Mouse (Mus musculus) gastrocnemius, postnatal 14 days (tissue): Measurements from ENCODE around the gene Nfkbil1. TPM values are rescaled to one million over a fixed set of nuclear protein-coding genes. Genes with fewer than 3 reads are reported as not detected.
A peak's percentile ranks its signal among the peaks of the same experiment; 100 is the strongest.

Source experiments
- DNase-seq: peaks from one replicate; pipeline ENCODE4 v3.0.0; 2021; ENCODE audit warnings: mixed read lengths
- intact Hi-C: fragments of 180-260 bp; cut with DNase I; formaldehyde crosslinking; loops from one replicate; pipeline ENCODE4 v1.15.1; 2025; ENCODE audit warnings: low total_unique reads
- long read RNA-seq, 2 experiments: library from polyadenylated mRNA; stranded (forward); transcript quantifications; one replicate each; pipeline ENCODE4 v2.0.0; 2021
- total RNA-seq, 2 experiments: library from RNA; stranded (reverse); gene quantifications; 2 replicates each; pipeline ENCODE4 v1.2.3; 2021

The Nfkbil1 gene
- 1 to 10 TPM; 7.6 to 7.9 TPM for total RNA-seq
- long read RNA-seq, experiment 1, partial matches to known transcripts: 2 of 6 reads
- long read RNA-seq, experiment 1, other reads (novel, unspliced or antisense): 2 of 6 reads
- long read RNA-seq, experiment 2, transcript Nfkbil1-201 (4 exons, 1,447 nt): major isoform, 5 of 6 reads
- long read RNA-seq, experiment 2, partial matches to known transcripts: 0 of 6 reads
- long read RNA-seq, experiment 2, other reads (novel, unspliced or antisense): 1 of 6 reads

DNA sequence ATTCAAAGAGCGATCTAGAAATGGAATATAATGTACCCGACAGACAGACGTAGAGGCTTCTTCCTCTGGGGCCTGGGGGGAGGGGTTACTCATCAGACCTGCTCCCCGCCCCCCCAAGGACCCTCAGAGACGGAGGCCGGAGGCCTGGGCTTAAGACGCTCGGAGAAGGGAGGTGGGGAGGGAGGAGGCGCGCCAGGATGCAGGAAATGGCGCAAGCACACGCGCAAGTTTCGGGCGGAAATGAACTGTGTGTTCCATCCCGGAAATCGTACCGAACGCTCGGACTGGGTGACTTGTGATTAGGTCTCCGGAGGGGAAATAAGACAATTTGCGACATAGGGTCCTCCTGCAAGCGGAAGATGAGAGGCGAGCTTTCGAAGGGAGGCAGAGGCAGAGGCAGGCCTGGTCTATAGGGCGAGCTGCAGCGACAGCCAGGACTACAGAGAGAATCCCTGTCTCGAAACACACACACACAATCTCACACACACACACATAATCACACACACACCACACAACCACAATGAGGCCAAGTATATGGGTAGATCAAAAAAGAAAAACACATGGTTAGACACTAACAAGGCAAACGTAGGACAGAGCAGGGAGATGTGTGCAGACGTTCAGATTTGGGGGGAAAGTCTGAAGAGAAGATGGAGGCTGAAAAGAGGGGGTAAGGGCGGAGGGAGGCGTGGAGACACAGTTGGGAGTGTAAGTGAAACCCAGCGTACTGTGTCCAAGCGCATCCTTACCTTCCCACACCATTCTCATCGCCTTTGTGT is at the start of gene Nfkbil1:
TSS of gene Nfkbil1 (minus strand) at position 179 of the 776 bp plus-strand sequence.
- DNase-seq: peak; percentile 90
- intact Hi-C loops: no loop called here

DNA sequence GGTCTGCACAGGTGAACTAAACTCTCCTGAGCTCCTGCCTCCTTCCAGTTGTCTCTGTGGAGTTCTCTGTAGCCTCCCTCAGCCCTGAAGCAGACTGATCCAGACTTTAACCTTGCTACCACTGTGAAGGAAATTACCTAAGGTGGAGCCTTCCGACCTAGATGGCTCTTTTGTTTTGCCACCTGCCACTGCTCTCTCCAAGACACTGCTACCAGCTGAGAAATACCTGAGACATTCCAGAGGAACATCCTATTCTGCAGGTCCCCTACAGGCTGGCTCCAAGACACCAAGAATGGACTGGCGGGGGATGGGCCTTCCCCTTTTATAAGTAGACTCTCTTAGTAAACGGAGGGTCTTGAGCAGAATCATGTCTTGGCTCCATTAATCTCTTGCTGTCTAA is 44.7 kb upstream of the Nfkbil1 start:
- intact Hi-C loops: no loop called here
- no peak for DNase-seq

DNA sequence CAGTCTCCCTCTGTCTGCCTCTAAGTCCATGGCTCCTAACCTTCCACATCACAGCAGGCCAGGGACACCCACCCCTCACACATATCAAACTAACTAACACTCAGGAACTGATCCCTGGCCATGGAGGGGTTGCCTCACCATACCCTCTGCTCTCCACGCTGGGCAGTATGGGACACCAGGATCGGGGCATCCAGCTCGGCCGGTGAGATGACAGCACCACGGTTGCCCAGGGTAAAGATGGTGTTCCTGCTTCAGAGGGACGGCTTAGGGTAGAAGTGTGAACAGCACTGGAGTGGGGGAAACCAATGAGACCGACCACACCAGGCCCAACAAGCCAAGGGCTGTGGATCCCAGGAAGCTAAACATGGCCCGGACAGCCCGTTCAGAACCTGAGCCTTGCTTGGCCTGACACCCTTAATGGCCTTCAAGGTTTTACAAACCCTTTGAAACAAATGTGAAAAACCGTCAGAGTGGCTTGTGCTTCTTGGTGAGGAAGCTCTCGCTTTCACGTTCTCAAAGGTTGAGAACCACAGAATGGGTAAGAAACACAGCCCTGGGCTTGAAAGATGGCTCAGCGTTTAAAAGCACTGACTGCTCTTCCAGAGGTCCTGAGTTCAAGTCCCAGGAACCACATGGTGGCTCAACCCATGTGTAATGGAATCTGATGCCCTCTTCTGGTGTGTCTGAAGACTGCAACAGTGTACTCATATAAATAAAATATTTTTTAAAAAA is 43.5 kb upstream of the Nfkbil1 start:
- no peak for DNase-seq
- intact Hi-C loops: loop anchor here (2.0 kb wide), 1 partner anchor 1318 kb away; no protein-coding TSS in a partner anchor

DNA sequence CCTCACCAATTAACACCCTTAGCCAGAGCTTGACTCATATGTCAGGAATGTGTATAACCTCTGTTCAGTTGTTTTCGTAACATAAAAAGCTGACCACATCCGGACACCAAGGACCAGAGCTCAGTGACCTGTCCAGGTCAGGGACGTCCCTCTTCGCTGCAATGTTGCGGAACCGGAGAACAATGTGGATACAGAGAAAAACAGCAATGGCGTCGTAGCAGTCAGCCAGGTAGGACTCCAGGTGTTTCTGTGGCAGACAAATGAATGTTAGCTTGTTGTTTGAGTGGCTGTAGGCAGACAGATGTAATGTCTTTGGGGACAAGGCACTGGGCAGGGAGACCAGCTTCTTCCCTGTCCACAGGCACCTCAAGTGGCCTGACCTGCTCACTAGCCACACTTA is 42.5 kb upstream of the Nfkbil1 start:
- DNase-seq: no peak
- intact Hi-C loops: loop anchor here (2.0 kb wide), 1 partner anchor 1317 kb away; no protein-coding TSS in a partner anchor

DNA sequence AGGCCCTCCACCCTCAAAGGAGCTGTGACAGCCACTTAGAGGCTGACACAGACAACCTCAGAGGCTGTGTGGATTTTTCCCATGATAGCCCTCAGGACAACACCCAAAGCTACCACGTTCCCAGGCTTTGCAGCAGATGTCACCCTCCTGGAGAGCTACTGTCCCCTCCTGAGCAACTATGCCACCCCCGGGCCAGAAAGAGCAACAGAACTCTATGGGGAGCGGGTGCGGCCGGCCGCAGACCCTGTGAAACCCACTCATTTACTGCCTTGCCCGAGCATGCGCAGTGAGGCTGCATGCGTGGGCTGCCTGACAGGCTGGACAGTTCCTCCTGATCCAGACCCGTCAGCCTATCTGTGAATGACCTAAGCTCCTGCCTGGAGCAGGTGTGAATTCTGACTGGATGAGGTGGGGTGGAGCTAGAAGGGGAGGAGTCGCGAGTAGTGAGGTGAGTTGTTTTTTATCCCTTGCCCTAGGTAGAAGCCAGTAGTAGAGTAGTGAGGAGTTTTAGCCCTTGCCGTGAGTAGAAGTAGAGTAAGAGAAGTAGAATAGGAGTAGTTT is 40.8 kb upstream of the Nfkbil1 start:
- no peak for DNase-seq
- intact Hi-C loops: no loop called here

DNA sequence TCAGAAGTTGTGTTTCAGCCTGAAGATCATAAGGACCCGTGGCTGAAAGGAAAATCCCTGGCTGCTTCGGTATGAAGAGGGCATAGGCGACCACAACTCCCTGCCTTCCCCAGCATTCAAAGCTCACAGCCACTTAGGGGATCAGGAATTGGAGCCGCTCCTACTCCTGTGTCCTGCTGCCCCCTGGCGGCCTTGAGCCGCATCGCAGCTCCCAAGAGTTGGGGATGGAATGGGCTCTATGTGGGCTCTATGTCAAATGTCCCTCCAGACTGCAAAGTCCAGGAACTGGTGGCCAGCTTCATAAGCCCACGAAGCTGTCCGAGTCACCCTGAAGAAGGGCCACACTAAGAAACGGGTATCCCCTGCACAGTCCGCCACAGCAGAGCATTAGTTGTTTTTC is 39.2 kb upstream of the Nfkbil1 start:
- DNase-seq: peak; percentile 82
- intact Hi-C loops: loop anchor here (5.0 kb wide), 1 partner anchor 1302 kb away; no protein-coding TSS in a partner anchor

DNA sequence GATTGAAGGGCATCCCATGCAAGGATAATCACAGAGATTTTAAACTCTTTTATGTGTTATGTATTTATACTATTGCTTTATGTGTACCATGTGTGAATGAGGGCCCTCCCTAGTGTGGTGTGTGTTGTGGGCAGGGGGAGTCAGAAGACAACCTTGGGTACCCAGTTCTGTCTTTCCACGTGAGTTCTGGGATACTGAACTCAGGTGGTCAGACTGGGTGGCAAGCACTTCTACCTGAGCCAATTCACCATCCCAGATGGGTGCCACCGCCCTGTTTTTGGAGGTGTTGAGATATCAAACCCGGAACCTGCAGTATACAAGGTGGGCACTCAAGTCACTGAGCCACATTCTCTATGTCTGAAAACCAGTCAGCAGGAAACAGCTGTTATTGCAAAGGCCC is 36.7 kb upstream of the Nfkbil1 start:
- DNase-seq: no peak
- intact Hi-C loops: loop anchor here (5.0 kb wide), 1 partner anchor 1300 kb away; no protein-coding TSS in a partner anchor

DNA sequence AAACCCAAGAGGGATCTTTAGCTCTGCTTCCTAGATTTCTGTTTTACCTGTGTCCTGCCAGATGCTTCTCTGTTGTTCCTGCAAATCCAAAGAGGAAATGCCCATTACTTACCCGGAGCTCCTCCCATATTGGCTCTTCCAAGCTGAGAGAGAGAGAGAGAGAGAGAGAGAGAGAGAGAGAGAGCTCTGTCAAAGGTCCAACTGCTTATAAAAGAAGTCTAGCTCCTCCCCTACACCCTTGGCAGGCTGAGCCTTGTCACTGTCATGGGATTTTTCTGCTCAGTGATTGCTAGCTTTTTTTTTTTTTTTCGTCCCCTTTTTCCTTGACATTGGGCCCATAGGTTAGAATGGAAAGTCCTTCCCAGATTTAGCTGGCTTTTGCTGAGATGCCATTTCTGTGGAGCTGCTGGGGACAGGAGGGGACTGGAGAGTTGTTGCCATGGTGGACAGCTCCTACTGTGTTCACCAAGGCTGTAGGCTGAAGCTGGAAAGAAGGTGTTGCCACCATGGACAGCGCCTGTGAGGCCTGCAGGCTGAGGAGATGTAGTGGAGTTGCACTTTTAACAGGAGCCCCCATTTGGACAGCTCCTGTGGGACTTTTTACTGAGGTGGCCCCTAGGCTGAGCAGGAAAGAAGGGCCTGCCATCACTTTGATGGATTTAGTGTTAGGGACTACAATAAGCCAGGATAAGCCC is 34.2 kb upstream of the Nfkbil1 start:
- DNase-seq: no peak
- intact Hi-C loops: loop anchor here (2.0 to 5.0 kb wide), 3 partner anchors 1275 to 1312 kb away; partner anchors contain the start of genes Rps18 and Vps52

DNA sequence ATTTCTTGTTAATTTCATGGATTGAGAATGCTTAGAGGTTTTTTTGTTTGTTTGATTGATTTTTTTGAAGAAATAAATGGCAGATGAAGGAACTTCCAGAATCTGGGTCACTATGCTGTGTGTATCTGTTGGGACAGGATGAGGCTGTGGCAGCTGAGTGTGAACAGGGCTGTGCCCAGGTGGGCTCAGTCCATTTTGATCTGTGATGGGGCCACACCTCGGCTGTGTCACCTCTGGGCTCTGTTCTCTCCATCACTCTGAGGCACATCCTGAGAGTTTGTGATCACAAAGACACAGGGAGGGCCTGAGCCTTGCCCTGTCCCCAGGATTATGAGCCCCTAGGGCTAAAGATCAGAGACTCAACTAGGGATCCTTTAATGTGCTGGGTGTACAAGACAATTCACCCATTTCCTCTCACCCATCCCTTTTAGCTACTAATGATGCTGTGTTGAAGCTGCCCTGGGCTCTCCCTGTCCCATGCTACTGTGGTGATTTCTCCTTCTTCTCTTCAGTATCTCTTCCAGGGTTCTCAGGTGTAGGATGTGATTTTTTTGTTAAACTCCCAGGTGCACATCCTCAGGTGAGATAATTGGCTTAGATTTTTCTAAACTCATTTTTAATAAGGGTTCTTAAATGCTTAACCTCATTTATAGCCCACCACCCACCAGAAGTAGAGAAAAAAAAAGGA is 32.0 kb upstream of the Nfkbil1 start:
- DNase-seq: no peak
- intact Hi-C loops: loop anchor here (5.0 kb wide), 1 partner anchor 1310 kb away; the partner anchor contains the start of genes Rps18 and Vps52

DNA sequence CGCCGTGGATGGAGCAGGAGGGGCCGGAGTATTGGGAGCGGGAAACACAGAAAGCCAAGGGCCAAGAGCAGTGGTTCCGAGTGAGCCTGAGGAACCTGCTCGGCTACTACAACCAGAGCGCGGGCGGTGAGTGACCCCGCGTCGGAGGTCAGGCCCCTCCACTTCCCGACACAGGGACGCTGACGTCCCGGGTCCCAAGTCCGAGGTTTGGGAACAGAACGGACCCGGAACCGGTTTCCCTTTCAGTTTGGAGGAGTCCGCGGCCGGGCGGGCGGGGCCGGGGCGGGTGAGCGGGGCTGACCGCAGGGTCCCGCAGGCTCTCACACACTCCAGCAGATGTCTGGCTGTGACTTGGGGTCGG is 27.9 kb upstream of the Nfkbil1 start:
- no peak for DNase-seq
- intact Hi-C loops: no loop called here

DNA sequence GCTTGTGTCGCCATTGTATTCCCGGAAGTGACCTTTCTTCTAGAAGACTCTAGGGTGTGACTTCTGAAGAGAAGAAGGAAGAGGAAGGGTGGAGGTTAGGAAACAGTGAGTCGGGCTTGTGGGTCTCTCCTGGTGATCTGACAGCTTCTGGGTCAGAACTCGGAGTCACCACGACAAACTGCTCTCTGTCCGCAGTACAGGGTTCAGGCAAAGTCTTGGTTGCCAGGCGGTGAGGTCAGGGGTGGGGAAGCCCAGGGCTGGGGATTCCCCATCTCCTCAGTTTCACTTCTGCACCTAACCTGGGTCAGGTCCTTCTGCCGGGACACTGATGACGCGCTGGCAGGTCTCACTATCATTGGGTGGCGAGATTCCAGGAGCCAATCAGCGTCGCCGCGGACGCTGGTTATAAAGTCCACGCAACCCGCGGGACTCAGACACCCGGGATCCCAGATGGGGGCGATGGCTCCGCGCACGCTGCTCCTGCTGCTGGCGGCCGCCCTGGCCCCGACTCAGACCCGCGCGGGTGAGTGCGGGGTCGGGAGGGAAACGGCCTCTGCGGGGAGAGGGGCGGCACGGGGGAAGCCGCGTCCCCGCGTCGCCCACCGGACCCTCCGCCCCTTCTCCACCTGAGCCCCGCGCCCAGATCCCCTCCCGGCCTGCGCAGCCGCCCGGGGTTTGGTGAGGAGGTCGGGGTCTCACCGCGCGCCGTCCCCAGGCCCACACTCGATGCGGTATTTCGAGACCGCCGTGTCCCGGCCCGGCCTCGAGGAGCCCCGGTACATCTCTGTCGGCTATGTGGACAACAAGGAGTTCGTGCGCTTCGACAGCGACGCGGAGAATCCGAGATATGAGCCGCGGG is 27.3 kb upstream of the Nfkbil1 start, which contains the start of gene H2-D1:
TSS of gene H2-D1 (plus strand) at position 67 of the 859 bp plus-strand sequence.
- intact Hi-C loops: no loop called here
- peak; percentile 97 for DNase-seq

DNA sequence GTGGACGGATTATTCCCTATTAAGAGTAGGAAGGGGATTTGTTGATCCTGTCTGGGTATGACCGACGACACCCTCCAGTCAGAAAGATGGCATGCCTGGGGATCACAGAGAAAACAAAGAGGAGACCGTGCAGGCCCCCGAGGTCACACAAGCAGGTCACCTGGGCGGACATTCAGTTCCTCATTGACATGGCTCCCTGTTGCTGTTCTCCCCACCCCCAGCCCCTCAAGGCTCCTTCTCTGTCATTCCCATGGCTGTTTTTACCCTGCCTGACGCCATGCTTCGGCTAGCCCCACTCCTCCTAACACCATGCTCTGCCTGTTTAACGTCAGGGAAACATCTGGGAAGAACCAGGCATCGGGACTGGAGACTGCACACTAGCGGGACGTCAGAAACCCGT is 26.1 kb upstream of the Nfkbil1 start:
- DNase-seq: no peak
- intact Hi-C loops: no loop called here

DNA sequence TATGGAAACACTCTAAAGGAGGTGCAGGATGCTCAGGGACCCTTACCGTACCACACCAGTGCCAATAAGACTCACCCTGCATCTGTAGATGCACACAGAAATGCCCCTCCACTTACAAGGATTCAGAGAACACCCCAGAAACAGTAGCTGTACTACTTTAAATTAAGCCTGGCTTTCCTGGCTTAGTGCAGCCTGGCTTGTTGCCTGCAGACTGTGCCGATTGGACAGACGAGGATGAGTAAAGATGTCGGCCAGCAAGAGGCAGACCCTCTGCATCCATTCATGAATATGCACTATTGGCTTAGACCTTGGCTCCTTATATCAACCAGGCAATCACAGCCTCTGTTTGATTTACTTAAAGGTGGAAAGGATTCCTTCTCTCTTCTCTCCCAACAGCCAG is 24.0 kb upstream of the Nfkbil1 start:
- intact Hi-C loops: no loop called here
- no peak for DNase-seq

DNA sequence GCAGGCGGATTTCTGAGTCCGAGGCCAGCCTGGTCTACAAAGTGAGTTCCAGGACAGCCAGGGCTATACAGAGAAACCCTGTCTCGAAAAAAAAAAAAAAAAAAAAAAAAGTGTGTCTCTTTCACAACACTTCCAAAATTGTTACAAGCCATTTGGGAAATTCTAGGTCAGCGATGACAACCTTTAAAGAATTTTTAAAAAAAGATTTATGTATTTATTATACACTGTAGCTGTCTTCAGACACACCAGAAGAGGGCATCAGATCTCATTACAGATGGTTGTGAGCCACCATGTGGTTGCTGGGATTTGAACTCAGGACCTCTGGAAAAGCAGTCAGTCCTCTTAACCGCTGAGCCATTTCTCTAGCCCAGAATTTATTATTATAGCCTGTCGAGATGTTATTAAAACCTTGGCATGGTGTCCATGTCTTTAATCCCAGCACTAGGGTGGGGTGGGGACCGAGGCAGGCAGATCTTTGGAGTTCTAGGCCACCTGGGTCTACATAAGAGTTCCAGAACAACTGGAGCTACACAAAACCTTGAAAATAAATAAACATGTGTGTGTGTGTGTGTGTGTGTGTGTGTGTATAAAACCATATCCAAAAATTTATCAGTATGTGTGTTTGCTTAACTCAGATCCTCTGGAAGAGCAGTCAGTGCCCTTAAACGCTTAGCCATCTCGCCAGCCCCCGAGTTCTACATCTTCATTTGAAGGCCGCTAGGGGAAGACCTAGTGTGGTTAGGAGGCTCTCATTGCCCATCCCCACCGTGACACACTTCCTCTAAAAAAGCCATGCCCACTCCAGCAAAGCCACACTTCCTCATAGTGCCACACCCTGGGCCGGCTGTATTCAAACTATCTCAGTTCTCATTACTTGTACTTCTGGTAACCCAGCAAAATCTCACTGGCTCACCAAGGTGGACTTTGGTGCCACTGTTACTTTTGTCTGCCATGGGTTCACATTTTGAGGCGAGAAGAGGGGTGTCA is 23.2 kb upstream of the Nfkbil1 start:
- no peak for DNase-seq
- intact Hi-C loops: no loop called here

DNA sequence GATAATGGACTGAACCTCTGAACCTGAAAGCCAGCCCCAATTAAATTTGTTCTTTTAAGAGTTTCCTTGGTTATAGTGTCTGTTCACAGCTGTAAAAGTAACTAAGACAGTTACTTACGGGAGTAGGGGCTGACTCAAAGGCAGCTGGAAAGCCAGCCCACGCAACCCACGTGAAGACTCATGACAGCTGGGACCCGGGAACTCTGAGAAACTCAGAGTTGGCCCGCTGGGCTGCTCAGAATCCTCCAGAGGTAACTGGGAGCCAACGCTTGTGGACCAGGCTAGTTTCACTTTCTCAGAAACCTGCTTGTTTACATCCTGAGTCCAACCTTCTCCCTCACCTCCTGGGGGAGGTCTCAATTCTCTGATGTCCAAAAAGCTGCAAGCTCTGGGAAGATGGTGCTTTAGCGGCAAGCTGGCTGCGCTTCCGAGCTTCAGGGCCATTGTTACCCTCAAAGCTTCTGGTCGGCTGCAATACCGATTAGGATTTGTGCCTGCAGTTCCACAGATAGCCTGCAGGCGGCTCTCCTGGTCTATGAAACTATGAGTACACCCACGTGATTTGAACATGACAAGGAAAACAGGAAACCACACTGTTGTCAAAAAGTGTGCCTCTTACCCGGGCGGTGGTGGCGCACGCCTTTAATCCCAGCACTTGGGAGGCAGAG is 22.4 kb upstream of the Nfkbil1 start:
- intact Hi-C loops: no loop called here
- DNase-seq: peak; percentile 90

DNA sequence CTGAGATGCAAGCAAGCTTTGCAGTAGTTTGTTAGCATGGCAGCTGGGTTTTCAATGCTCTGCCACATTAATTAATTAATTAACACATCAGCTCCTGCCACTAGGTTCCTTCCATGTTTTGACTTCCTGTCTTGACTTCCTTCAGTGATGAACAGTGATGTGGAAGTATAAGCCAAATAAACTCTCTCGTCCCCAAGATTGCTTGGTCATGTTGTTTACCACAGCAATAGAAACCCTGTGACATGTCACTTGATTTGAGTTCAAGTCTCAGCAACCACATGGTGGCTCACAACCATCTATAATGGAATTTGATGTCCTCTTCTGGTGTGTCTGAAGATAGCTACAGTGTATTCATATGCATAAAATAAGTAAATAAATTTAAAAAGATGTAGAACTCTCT is 21.8 kb upstream of the Nfkbil1 start:
- DNase-seq: no peak
- intact Hi-C loops: no loop called here
